ENCODE assay signal across 8 mouse cellular contexts in the genomic region with DNA sequence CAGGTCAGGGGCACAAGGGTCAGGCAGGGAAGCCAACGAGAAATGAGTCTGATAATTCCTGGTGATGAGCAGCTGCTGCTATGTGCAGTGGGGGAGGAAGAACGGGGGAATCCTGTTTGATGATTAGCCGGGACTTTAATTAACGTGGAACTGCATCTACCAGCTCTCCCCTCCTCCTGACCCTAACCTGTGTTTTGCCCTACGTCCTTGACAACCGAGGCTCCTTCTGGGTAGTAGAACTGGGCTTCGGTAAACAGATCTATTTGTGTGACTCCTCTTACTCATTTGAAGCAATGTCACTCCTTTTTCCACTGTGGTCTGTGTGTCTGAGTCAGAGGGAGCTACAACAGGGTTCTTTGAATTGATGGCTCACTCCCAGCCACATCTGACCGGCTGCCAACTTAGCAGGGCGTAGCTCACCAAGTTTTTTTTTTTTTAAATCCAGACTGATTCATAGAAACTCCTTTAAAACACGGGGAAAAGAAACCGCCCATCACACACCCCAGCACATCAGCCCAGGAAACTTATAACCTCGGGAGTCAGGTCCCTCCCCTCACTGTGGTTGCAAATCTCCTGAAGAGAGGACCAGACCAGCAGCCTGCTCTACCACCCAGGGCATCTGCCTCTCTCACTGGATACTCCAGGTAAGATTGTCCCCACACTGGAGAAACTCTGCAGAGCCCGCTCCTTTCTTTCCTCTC. TPM values are rescaled to one million over a fixed set of nuclear protein-coding genes. Genes with fewer than 3 reads are reported as not detected.
DNase-seq lines count a peak whose midpoint lies in the region; ATAC-seq and TF ChIP-seq lines count a peak whose summit lies in the region.

Gene Emp1, plus strand, starts transcription at position 87 of the 701 bp plus-strand sequence.

- no peak for TF ChIP-seq CTCF in spleen, adult 2 months (IDR thresholded peaks at IDR 0.05; ENCODE audit: extremely low read depth, insufficient read depth, insufficient read length, insufficient replicate concordance)

- DNase-seq in spleen, adult 2 months (ENCODE audit: low read depth in 1 of 2, low spot score in 2 of 2), result peak in 1 of 2 experiments; percentile 12
- DNase-seq in spleen, adult 18-20 months, result no peak
- DNase-seq in kidney, adult 9 months, result peak; percentile 78
- peak; percentile 86 to 91 for DNase-seq in lung, adult 18-20 months
- peak; percentile 79 for DNase-seq in urinary bladder, postnatal 25 days (ENCODE audit: low spot score)

- H3K27ac ChIP-seq in spleen, adult 2 months (ENCODE audit: insufficient read depth, low read length), result peak within 1 kb of the TSS; percentile 12; the same call in 1 of the 2 replicates
- H3K27ac ChIP-seq in embryonic facial prominence, embryonic 13.5 days, result peak within 1 kb of the TSS; percentile 97
- peak within 1 kb of the TSS; percentile 86 for H3K27ac ChIP-seq in heart, embryonic 12.5 days (ENCODE audit: poor library complexity, severe bottlenecking)
- peak within 1 kb of the TSS; percentile 25; the same call in 1 of the 2 replicates for H3K27ac ChIP-seq in neural tube, embryonic 14.5 days (ENCODE audit: low read depth, low read length)

- H3K9ac ChIP-seq in embryonic facial prominence, embryonic 13.5 days, result peak within 1 kb of the TSS; percentile 75
- peak within 1 kb of the TSS; percentile 66 for H3K9ac ChIP-seq in heart, embryonic 12.5 days
- H3K9ac ChIP-seq in neural tube, embryonic 14.5 days (replicated peaks; ENCODE audit: low read depth, low read length), result no peak within 1 kb of the TSS

- peak; percentile 49; the same call in 1 of the 2 replicates for ATAC-seq in embryonic facial prominence, embryonic 13.5 days (ENCODE audit: insufficient number of reproducible peaks, insufficient read depth, low FRiP score, low TSS enrichment, low read depth)
- ATAC-seq in heart, embryonic 12.5 days (ENCODE audit: insufficient number of reproducible peaks, low FRiP score), result peak; percentile 40; the same call in 1 of the 2 replicates
- ATAC-seq in neural tube, embryonic 14.5 days (ENCODE audit: low read depth), result peak; percentile 65

- H3K4me2 ChIP-seq in embryonic facial prominence, embryonic 13.5 days, result peak within 1 kb of the TSS; percentile 61
- H3K4me2 ChIP-seq in heart, embryonic 12.5 days, result peak within 1 kb of the TSS; percentile 61
- H3K4me2 ChIP-seq in neural tube, embryonic 14.5 days (ENCODE audit: low read depth, low read length), result no peak within 1 kb of the TSS

- peak within 1 kb of the TSS; percentile 20; the same call in 1 of the 2 replicates for H3K4me3 ChIP-seq in spleen, adult 2 months (ENCODE audit: extremely low read depth, insufficient read depth, insufficient read length)
- peak within 1 kb of the TSS; percentile 49 for H3K4me3 ChIP-seq in embryonic facial prominence, embryonic 13.5 days
- H3K4me3 ChIP-seq in heart, embryonic 12.5 days, result peak within 1 kb of the TSS; percentile 55
- H3K4me3 ChIP-seq in neural tube, embryonic 14.5 days (ENCODE audit: low read depth, low read length), result no peak within 1 kb of the TSS; the same call in 1 of the 2 replicates

- peaks cover 13% of the 10 kb centered on the region; the same call in 1 of the 2 replicates for H3K4me1 ChIP-seq in spleen, adult 2 months (ENCODE audit: control insufficient read depth, insufficient read depth, insufficient read length)
- H3K4me1 ChIP-seq in embryonic facial prominence, embryonic 13.5 days, result peaks cover 53% of the 10 kb centered on the region
- peaks cover 18% of the 10 kb centered on the region for H3K4me1 ChIP-seq in heart, embryonic 12.5 days (replicated peaks)
- no peaks in the 10 kb centered on the region for H3K4me1 ChIP-seq in neural tube, embryonic 14.5 days (ENCODE audit: control insufficient read depth, insufficient read depth, low read length)

- no peaks in the 10 kb centered on the region for H3K9me3 ChIP-seq in embryonic facial prominence, embryonic 13.5 days
- H3K9me3 ChIP-seq in heart, embryonic 12.5 days (replicated peaks), result no peaks in the 10 kb centered on the region
- no peaks in the 10 kb centered on the region for H3K9me3 ChIP-seq in neural tube, embryonic 14.5 days (ENCODE audit: control insufficient read depth, low read length)

- TF ChIP-seq POLR2A in spleen, adult 2 months (IDR thresholded peaks at IDR 0.05; ENCODE audit: low read depth, low read length), result no peak

- 24% methylated on average over 13 of the region's 13 CpGs for WGBS in spleen, adult 2 months
- 25% methylated on average over 13 of the region's 13 CpGs for WGBS in embryonic facial prominence, embryonic 13.5 days
- WGBS in heart, embryonic 12.5 days, result 34% methylated on average over 13 of the region's 13 CpGs
- WGBS in neural tube, embryonic 14.5 days, result 40% methylated on average over 13 of the region's 13 CpGs

- H3K36me3 ChIP-seq in spleen, adult 2 months (ENCODE audit: control insufficient read depth, insufficient read depth, low read length), result no peaks in the 10 kb centered on the region
- H3K36me3 ChIP-seq in embryonic facial prominence, embryonic 13.5 days, result peaks cover 5% of the 10 kb centered on the region; the same call in 1 of the 2 replicates
- H3K36me3 ChIP-seq in heart, embryonic 12.5 days, result no peaks in the 10 kb centered on the region
- H3K36me3 ChIP-seq in neural tube, embryonic 14.5 days (ENCODE audit: control insufficient read depth, insufficient read depth, low read length), result no peaks in the 10 kb centered on the region

- H3K27me3 ChIP-seq in spleen, adult 2 months (ENCODE audit: control insufficient read depth, insufficient read depth, low read length), result 0 out of 2 replicates have a peak, but pooled peaks cover 2% of the 10 kb centered on the region
- no peaks in the 10 kb centered on the region for H3K27me3 ChIP-seq in embryonic facial prominence, embryonic 13.5 days
- no peaks in the 10 kb centered on the region for H3K27me3 ChIP-seq in heart, embryonic 12.5 days (replicated peaks)
- no peaks in the 10 kb centered on the region for H3K27me3 ChIP-seq in neural tube, embryonic 14.5 days (ENCODE audit: control insufficient read depth, insufficient read depth, low read length)

RNA-seq across cellular contexts. Expression of gene Emp1, which starts in this region (rescaled TPM):
- 10.5 and 18.1 TPM in 2 replicates for polyA plus RNA-seq in spleen, adult 2 months (2012; rRNA removed)
- polyA plus RNA-seq in embryonic facial prominence, embryonic 13.5 days (2015; fragmentation: Nextera tagmentation; extraction: Ambion mirVana), result 71.9 and 84.0 TPM in 2 replicates
- 28.0 and 30.2 TPM in 2 replicates for polyA plus RNA-seq in heart, embryonic 12.5 days (2016; fragmentation: Nextera tagmentation; extraction: Ambion mirVana)
- 2.0 and 4.7 TPM in 2 replicates for polyA plus RNA-seq in neural tube, embryonic 14.5 days (2014; fragmentation: Nextera tagmentation; extraction: Ambion mirVana)

Comparison
In these comparisons a context has a peak if more than half of its experiments do, and no peak if none do; other contexts are left out.
1. DNase-seq: peak in kidney, adult 9 months (single experiment), lung, adult 18-20 months (2 of 2) and urinary bladder, postnatal 25 days (single experiment); none in spleen, adult 18-20 months (0 of 2).
2. H3K27ac ChIP-seq: peak in every context shown above with its lines; median percentile 97 in embryonic facial prominence, embryonic 13.5 days; 86 in heart, embryonic 12.5 days; 25 in neural tube, embryonic 14.5 days; 12 in spleen, adult 2 months.
3. Peak in every context shown above with its lines, with median percentiles within 50 percentile points of each other: ATAC-seq.